Mouse (Mus musculus) small intestine, adult 2 months (tissue): ENCODE data around the gene Dcpp1.
A peak's percentile ranks its signal among the peaks of the same experiment; 100 is the strongest.

Experiments used
- CTCF ChIP-seq: fragments of 200-500 bp; IDR thresholded peaks from 2 replicates; pipeline ENCODE4 v1.5.1; 2012; ENCODE audit warnings: low read depth, mild to moderate bottlenecking, control low read depth, inconsistent platforms, low read length, moderate library complexity, mixed read lengths; ENCODE audit not compliant: insufficient replicate concordance, insufficient read length; ENCODE audit errors: extremely low read depth
- POLR2A ChIP-seq: fragments of 200-500 bp; IDR thresholded peaks from 2 replicates; pipeline ENCODE4 v1.6.1; 2012; ENCODE audit warnings: low read depth, mild to moderate bottlenecking, control low read depth, inconsistent platforms, low read length, moderate library complexity

DNA sequence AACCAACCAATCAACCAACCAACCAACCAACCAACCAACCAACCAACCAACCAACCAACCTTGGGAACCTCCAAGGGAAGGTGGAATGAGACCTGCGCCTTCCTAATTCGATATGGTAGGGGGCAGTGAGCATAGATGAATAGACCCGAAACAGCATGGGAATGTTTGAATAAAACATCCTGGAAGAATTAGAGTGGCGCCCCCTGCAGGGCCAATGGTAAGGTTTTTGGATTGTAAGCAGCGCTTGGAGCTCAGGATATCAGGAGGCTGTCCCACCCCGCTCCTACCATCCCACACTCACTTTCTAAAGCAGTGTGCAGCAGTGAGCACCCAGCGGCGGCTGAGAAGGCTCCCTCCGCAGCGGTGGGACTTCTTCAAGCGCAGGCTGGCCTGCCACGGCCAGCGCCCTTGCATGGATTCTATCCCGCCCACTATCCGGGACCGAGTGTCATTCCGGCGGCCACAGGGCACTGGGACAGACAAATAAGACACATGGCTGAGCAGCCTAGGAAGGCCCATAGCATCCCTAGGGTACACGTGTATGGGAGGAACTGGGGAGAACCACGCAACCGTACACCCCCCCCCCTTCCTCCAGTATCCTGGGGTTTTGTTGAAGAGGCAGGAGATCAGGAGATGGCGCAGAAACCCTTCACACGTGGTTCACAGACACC is 37.4 kb upstream of the Dcpp1 start:
- TF ChIP-seq CTCF: peak; percentile 19; the same call in 1 of the 2 replicates
- no peak for TF ChIP-seq POLR2A
